Mouse (Mus musculus): ENCODE data around the gene Slc7a4. TPM values are rescaled to one million over a fixed set of nuclear protein-coding genes. Genes with fewer than 3 reads are reported as not detected.

Slc7a4 gene
- polyA plus RNA-seq, 1 experiment from 2014 or later = 6.2 TPM

GRCm38 (mm10) chr16:17563580-17563979, 19.4 kb downstream of the Slc7a4 start:
- Histone ChIP-seq H3K4me1 (ENCODE audit: insufficient read depth) (peaks cover 7% of the 10 kb centered on the region; the same call in 1 of the 2 replicates), H3K4me2 (no peak overlapping the region), H3K9me3 (ENCODE audit: low read depth, low read length) (no peaks in the 10 kb centered on the region), H3K36me3 (ENCODE audit: insufficient read depth) (no peaks in the 10 kb centered on the region), H3K9ac (no peak overlapping the region), H3K4me3 (ENCODE audit: low read depth, low read length) (no peak overlapping the region), H3K27ac (ENCODE audit: low read depth) (no peak overlapping the region), H3K27me3 (ENCODE audit: insufficient read depth, low read length) (no peaks in the 10 kb centered on the region)
- no peak for TF ChIP-seq CTCF (IDR thresholded peaks at IDR 0.05; ENCODE audit: low read depth)
- DNase-seq (no peak), ATAC-seq (ENCODE audit: insufficient read depth) (no peak)
- 26% methylated on average over 1 of the region's 1 CpGs for WGBS

GRCm38 (mm10) chr16:17561751-17562208, 21.2 kb downstream of the Slc7a4 start, which contains the start of gene P2rx6:
TSS of gene P2rx6 (plus strand) at chr16:17561885.
- H3K27me3 ChIP-seq (ENCODE audit: insufficient read depth, low read length) = no peaks in the 10 kb centered on the region
- peak within 1 kb of the TSS; percentile 72 for H3K27ac ChIP-seq (ENCODE audit: low read depth)
- TF ChIP-seq CTCF (IDR thresholded peaks at IDR 0.05; ENCODE audit: low read depth) = no peak
- peaks cover 9% of the 10 kb centered on the region; the same call in 1 of the 2 replicates for H3K4me1 ChIP-seq (ENCODE audit: insufficient read depth)
- 3% methylated on average over 10 of the region's 10 CpGs for WGBS
- peak within 1 kb of the TSS; percentile 21 for H3K4me3 ChIP-seq (ENCODE audit: low read depth, low read length)
- DNase-seq = peak; percentile 71
- ATAC-seq (ENCODE audit: insufficient read depth) = peak; percentile 55
- H3K36me3 ChIP-seq (ENCODE audit: insufficient read depth) = no peaks in the 10 kb centered on the region
- H3K4me2 ChIP-seq = peak within 1 kb of the TSS; percentile 58
- no peaks in the 10 kb centered on the region for H3K9me3 ChIP-seq (ENCODE audit: low read depth, low read length)
- H3K9ac ChIP-seq = peak within 1 kb of the TSS; percentile 44

- H3K9ac ChIP-seq = peak within 1 kb of the TSS; percentile 44
- ATAC-seq (ENCODE audit: insufficient read depth) = peak; percentile 89
- peak within 1 kb of the TSS; percentile 72 for H3K27ac ChIP-seq (ENCODE audit: low read depth)
- peak; percentile 86 for DNase-seq
- WGBS = 2% methylated on average over 22 of the region's 22 CpGs
- H3K9me3 ChIP-seq (ENCODE audit: low read depth, low read length) = no peaks in the 10 kb centered on the region
- H3K27me3 ChIP-seq (ENCODE audit: insufficient read depth, low read length) = no peaks in the 10 kb centered on the region
- H3K4me3 ChIP-seq (ENCODE audit: low read depth, low read length) = peak within 1 kb of the TSS; percentile 21
- H3K36me3 ChIP-seq (ENCODE audit: insufficient read depth) = no peaks in the 10 kb centered on the region
- H3K4me1 ChIP-seq (ENCODE audit: insufficient read depth) = peaks cover 9% of the 10 kb centered on the region; the same call in 1 of the 2 replicates
- TF ChIP-seq CTCF (IDR thresholded peaks at IDR 0.05; ENCODE audit: low read depth) = no peak; the same call in 1 of the 2 replicates
- H3K4me2 ChIP-seq = peak within 1 kb of the TSS; percentile 58
These were observed 21.8 kb downstream of the Slc7a4 start, which contains the start of gene Lrrc74b for GRCm38 (mm10) chr16:17561128-17561750. TSS of gene Lrrc74b (minus strand) at chr16:17561247.

GRCm38 (mm10) chr16:17559396-17560027, 23.5 kb downstream of the Slc7a4 start:
- no peak overlapping the region for H3K4me3 ChIP-seq (ENCODE audit: low read depth, low read length)
- peaks cover 9% of the 10 kb centered on the region; the same call in 1 of the 2 replicates for H3K4me1 ChIP-seq (ENCODE audit: insufficient read depth)
- DNase-seq (no peak), ATAC-seq (ENCODE audit: insufficient read depth) (no peak)
- H3K4me2 ChIP-seq = peak overlapping the region; percentile 29
- no peaks in the 10 kb centered on the region for H3K36me3 ChIP-seq (ENCODE audit: insufficient read depth)
- TF ChIP-seq CTCF (IDR thresholded peaks at IDR 0.05; ENCODE audit: low read depth) = no peak
- no peaks in the 10 kb centered on the region for H3K27me3 ChIP-seq (ENCODE audit: insufficient read depth, low read length)
- 68% methylated on average over 9 of the region's 9 CpGs for WGBS
- no peak overlapping the region for H3K27ac ChIP-seq (ENCODE audit: low read depth)
- no peaks in the 10 kb centered on the region for H3K9me3 ChIP-seq (ENCODE audit: low read depth, low read length)
- H3K9ac ChIP-seq = 0 out of 2 replicates have a peak overlapping the region, but pooled peaks have one; percentile 9

GRCm38 (mm10) chr16:17558811-17559210, 24.2 kb downstream of the Slc7a4 start:
- H3K9ac ChIP-seq = 0 out of 2 replicates have a peak overlapping the region, but pooled peaks have one; percentile 9
- no peaks in the 10 kb centered on the region for H3K36me3 ChIP-seq (ENCODE audit: insufficient read depth)
- TF ChIP-seq CTCF (IDR thresholded peaks at IDR 0.05; ENCODE audit: low read depth) = no peak
- 2% methylated on average over 5 of the region's 5 CpGs for WGBS
- H3K4me1 ChIP-seq (ENCODE audit: insufficient read depth) = peaks cover 13% of the 10 kb centered on the region; the same call in 1 of the 2 replicates
- ATAC-seq (ENCODE audit: insufficient read depth) (peak; percentile 5; the same call in 1 of the 2 replicates), DNase-seq (peak; percentile 59)
- H3K27me3 ChIP-seq (ENCODE audit: insufficient read depth, low read length) = no peaks in the 10 kb centered on the region
- no peak overlapping the region for H3K4me3 ChIP-seq (ENCODE audit: low read depth, low read length)
- peak overlapping the region; percentile 26; the same call in 1 of the 2 replicates for H3K27ac ChIP-seq (ENCODE audit: low read depth)
- peak overlapping the region; percentile 29 for H3K4me2 ChIP-seq
- H3K9me3 ChIP-seq (ENCODE audit: low read depth, low read length) = no peaks in the 10 kb centered on the region

GRCm38 (mm10) chr16:17557947-17558480, 25.0 kb downstream of the Slc7a4 start:
- no peak overlapping the region for H3K4me3 ChIP-seq (ENCODE audit: low read depth, low read length)
- no peaks in the 10 kb centered on the region for H3K27me3 ChIP-seq (ENCODE audit: insufficient read depth, low read length)
- no peak for ATAC-seq (ENCODE audit: insufficient read depth)
- no peaks in the 10 kb centered on the region for H3K36me3 ChIP-seq (ENCODE audit: insufficient read depth)
- DNase-seq = peak; percentile 80
- peaks cover 13% of the 10 kb centered on the region; the same call in 1 of the 2 replicates for H3K4me1 ChIP-seq (ENCODE audit: insufficient read depth)
- peak overlapping the region; percentile 26; the same call in 1 of the 2 replicates for H3K27ac ChIP-seq (ENCODE audit: low read depth)
- TF ChIP-seq CTCF (IDR thresholded peaks at IDR 0.05; ENCODE audit: low read depth) = peak; percentile 99
- H3K9me3 ChIP-seq (ENCODE audit: low read depth, low read length) = no peaks in the 10 kb centered on the region
- WGBS = 5% methylated on average over 5 of the region's 5 CpGs
- H3K9ac ChIP-seq = no peak overlapping the region
- peak overlapping the region; percentile 29 for H3K4me2 ChIP-seq

All from lung, embryonic 14.5 days (tissue).